Mouse (Mus musculus) olfactory bulb, adult 2 months (tissue): Measurements from ENCODE around the gene Gtpbp4. TPM values are rescaled to one million over a fixed set of nuclear protein-coding genes. Genes with fewer than 3 reads are reported as not detected.

Experiments
- H3K27ac ChIP-seq: fragments of 200-500 bp; 2 replicates; pipeline ENCODE4 v1.5.1; 2012; ENCODE audit warnings: low read depth, low read length; ENCODE audit not compliant: insufficient read depth
- H3K4me1 ChIP-seq: fragments of 200-500 bp; 2 replicates; pipeline ENCODE4 v1.6.1; 2012; ENCODE audit warnings: low read length; ENCODE audit not compliant: control insufficient read depth, insufficient read depth
- H3K4me3 ChIP-seq: fragments of 200-500 bp; 2 replicates; pipeline ENCODE4 v1.5.1; 2012; ENCODE audit warnings: mild to moderate bottlenecking, low read depth, low read length, moderate library complexity; ENCODE audit not compliant: insufficient read depth
- CTCF ChIP-seq: fragments of 200-500 bp; IDR thresholded peaks from 2 replicates; pipeline ENCODE4 v1.5.1; 2012; ENCODE audit warnings: low read depth, mild to moderate bottlenecking, low read length, moderate library complexity; ENCODE audit not compliant: insufficient read depth
- POLR2A ChIP-seq: fragments of 200-500 bp; IDR thresholded peaks from 2 replicates; pipeline ENCODE4 v1.6.1; 2012; ENCODE audit warnings: mild to moderate bottlenecking, low read depth, low read length, moderate library complexity; ENCODE audit not compliant: insufficient read depth
- WGBS: fragments of 180-500 bp; shearing (Covaris S2); methylation state at CpG from one replicate; pipeline ENCODE4 v1.1.7; 2018; 5-methylcytosine and 5-hydroxymethylcytosine counted together
- polyA plus RNA-seq: library from polyadenylated mRNA; stranded (reverse); fragments of >200 nt; gene quantifications from 2 replicates; pipeline ENCODE4 v1.2.4, GENCODE M21; 2012; ENCODE audit warnings: low replicate concordance; ENCODE audit not compliant: missing spikeins, insufficient read depth, insufficient read length

Gene Gtpbp4
- not detected in 2 replicates for polyA plus RNA-seq

DNA sequence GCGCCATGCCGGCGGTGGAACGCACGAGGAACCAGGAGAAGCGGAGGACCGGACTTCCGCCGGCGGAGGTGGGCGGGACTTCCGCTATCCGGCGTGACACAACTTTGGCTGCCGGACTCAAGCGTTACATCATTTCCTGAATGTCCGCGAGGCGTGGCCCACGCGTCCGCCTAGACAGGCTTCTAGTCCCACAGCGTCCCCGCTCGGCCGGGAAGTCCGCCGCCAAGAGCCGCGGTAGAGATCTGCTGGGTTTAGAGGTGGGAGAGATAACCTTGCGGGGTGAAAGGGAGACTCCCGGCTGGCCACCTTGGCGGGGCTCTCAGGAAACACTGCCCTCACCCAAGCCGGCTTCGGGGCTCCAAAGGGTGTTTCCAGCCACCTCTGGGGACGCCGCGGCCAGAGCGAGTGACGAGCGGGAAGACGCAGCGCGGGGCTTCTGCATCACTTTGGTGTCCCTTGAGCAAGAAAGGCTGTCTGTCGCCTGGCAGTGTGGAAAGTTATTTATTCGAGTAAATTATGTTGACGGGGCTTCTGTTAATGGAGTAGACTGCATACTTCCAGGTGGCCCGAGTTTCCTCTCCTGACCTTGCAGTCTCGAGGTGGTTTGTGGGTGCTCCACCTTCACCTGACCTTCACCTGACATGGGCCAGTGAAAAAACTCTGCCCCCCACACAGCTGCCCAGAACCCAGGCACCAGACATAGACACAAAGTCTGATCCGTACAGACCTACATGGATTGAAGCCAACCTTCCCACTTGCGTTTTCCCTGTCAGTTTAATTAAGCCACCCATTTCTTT, at the start of gene Gtpbp4:
Gene Gtpbp4, minus strand, starts transcription at position 94 of the 797 bp plus-strand sequence.
- WGBS = under 1% methylated on average over 51 of the region's 51 CpGs
- peak; percentile 55; the same call in 1 of the 2 replicates for TF ChIP-seq CTCF
- TF ChIP-seq POLR2A = peak; percentile 74; the same call in 1 of the 2 replicates

DNA sequence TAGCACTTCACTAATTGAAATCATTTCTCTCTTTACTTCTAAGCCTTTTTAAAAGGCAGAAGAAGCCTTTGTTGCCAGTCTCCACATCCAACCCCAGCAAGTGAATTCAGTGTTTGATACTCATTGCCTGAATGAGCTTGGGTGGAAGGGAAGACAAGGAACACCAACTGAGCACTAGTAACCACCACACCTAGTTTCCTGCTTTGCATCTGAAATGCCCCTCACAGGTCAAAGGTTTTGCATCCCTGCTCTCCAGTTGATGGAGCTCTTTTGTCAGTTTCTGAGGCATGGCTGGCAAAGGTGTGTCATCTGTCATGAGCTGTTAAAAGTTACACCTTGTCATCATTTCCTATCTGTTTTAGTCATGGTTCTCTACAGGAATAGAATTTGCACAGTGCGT, 48.8 kb upstream of the Gtpbp4 start:
- Histone ChIP-seq H3K4me1 (no peaks in the 10 kb centered on the region), H3K4me3 (no peak overlapping the region), H3K27ac (no peak overlapping the region)
- WGBS = 100% methylated on average over 1 of the region's 1 CpGs
- TF ChIP-seq CTCF = no peak
- no peak for TF ChIP-seq POLR2A

More for the DNA sequence above, at the start of gene Gtpbp4:
- peak within 1 kb of the TSS; percentile 94 for H3K27ac ChIP-seq
- H3K4me1 ChIP-seq = peaks cover 4% of the 10 kb centered on the region
- H3K4me3 ChIP-seq = peak within 1 kb of the TSS; percentile 95

GRCm38 (mm10) chr13:9043289-9044049, 47.6 kb upstream of the Gtpbp4 start:
- H3K27ac ChIP-seq = no peak overlapping the region
- H3K4me3 ChIP-seq = no peak overlapping the region
- 64% methylated on average over 3 of the region's 3 CpGs for WGBS
- TF ChIP-seq POLR2A (no peak), CTCF (no peak)
- H3K4me1 ChIP-seq = no peaks in the 10 kb centered on the region

DNA sequence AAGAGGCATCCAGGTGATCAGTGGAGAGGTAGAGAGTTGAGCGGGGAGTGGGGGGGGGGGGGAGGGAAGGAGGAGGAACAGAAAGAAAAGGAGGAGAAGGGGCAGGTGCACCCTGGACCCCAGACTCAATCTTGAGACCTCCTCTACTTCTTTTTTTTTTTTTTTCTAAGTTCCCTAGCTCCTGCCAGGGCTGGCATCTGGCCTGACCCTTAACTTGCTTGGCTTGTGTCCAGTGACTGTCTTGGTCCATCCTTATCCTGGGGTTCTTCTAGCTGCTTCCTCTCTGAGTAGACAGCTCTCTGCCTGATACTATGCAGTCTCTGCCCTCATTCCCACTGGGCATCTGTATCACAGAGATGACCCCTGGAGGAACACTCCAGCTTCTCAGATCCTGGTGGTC, 44.7 kb upstream of the Gtpbp4 start:
- no peak for TF ChIP-seq POLR2A
- TF ChIP-seq CTCF = no peak
- no peaks in the 10 kb centered on the region for H3K4me1 ChIP-seq
- 73% methylated on average over 1 of the region's 1 CpGs for WGBS
- H3K27ac ChIP-seq = no peak overlapping the region
- H3K4me3 ChIP-seq = no peak overlapping the region

GRCm38 (mm10) chr13:9031996-9032661, 36.2 kb upstream of the Gtpbp4 start:
- Histone ChIP-seq H3K4me3 (no peak overlapping the region), H3K27ac (no peak overlapping the region), H3K4me1 (no peaks in the 10 kb centered on the region)
- TF ChIP-seq POLR2A (no peak), CTCF (no peak)
- WGBS = 81% methylated on average over 8 of the region's 8 CpGs

- H3K4me3 ChIP-seq = no peak overlapping the region
- no peaks in the 10 kb centered on the region for H3K4me1 ChIP-seq
- WGBS = 86% methylated on average over 4 of the region's 4 CpGs
- TF ChIP-seq POLR2A (no peak), CTCF (no peak)
- no peak overlapping the region for H3K27ac ChIP-seq
These were observed 34.5 kb upstream of the Gtpbp4 start for GRCm38 (mm10) chr13:9030364-9030763.

- 69% methylated on average over 1 of the region's 1 CpGs for WGBS
- TF ChIP-seq CTCF = no peak
- TF ChIP-seq POLR2A = no peak
- Histone ChIP-seq H3K4me3 (no peak overlapping the region), H3K4me1 (no peaks in the 10 kb centered on the region), H3K27ac (no peak overlapping the region)
These were observed 31.4 kb upstream of the Gtpbp4 start for GRCm38 (mm10) chr13:9027251-9027650.

- TF ChIP-seq CTCF (no peak), POLR2A (no peak)
- no peaks in the 10 kb centered on the region for H3K4me1 ChIP-seq
- 81% methylated on average over 1 of the region's 1 CpGs for WGBS
These were observed 26.7 kb upstream of the Gtpbp4 start for GRCm38 (mm10) chr13:9022623-9023022.

More at GRCm38 (mm10) chr13:9022623-9023022, 26.7 kb upstream of the Gtpbp4 start:
- H3K4me3 ChIP-seq = no peak overlapping the region
- no peak overlapping the region for H3K27ac ChIP-seq
